Mouse (Mus musculus) heart, embryonic 16.5 days (tissue): ENCODE data around the gene Qsox1. TPM values are rescaled to one million over a fixed set of nuclear protein-coding genes. Genes with fewer than 3 reads are reported as not detected.

Source experiments
- ATAC-seq: fragments of 200-750 bp; cut with Nextera tagmentation; replicated peaks from 2 replicates; pipeline ENCODE4 v1.8.0; 2017; ENCODE audit warnings: moderate number of reproducible peaks; ENCODE audit not compliant: insufficient read depth, low FRiP score; ENCODE audit errors: extremely low read depth
- H3K27ac ChIP-seq: fragments of 300-500 bp; sonication (generic); 2 replicates; pipeline ENCODE4 v1.5.1; 2014; ENCODE audit warnings: mild to moderate bottlenecking, low read length, control low read depth, moderate library complexity
- H3K27me3 ChIP-seq: fragments of 300-500 bp; sonication (generic); 2 replicates; pipeline ENCODE4 v1.6.1; 2014; ENCODE audit warnings: low read length, mixed read lengths; ENCODE audit not compliant: control insufficient read depth, insufficient read depth
- H3K36me3 ChIP-seq: fragments of 300-500 bp; sonication (generic); 2 replicates; pipeline ENCODE4 v1.6.1; 2014; ENCODE audit not compliant: control insufficient read depth, insufficient read depth
- H3K4me1 ChIP-seq: fragments of 300-500 bp; sonication (generic); 2 replicates; pipeline ENCODE4 v1.6.1; 2014; ENCODE audit warnings: low read length, mixed read lengths; ENCODE audit not compliant: control insufficient read depth, insufficient read depth
- H3K4me2 ChIP-seq: fragments of 300-500 bp; sonication (generic); 2 replicates; pipeline ENCODE4 v1.6.1; 2014; ENCODE audit warnings: low read depth, mild to moderate bottlenecking, control low read depth, low read length
- H3K4me3 ChIP-seq: fragments of 300-500 bp; sonication (generic); 2 replicates; pipeline ENCODE4 v1.5.1; 2014; ENCODE audit warnings: mild to moderate bottlenecking, control low read depth, low read length
- H3K9ac ChIP-seq: fragments of 300-500 bp; sonication (generic); 2 replicates; pipeline ENCODE4 v1.6.1; 2014; ENCODE audit warnings: low read length, control low read depth
- H3K9me3 ChIP-seq: fragments of 300-500 bp; sonication (generic); replicated peaks from 2 replicates; pipeline ENCODE4 v1.6.1; 2016; ENCODE audit warnings: low read length; ENCODE audit not compliant: control insufficient read depth
- WGBS: fragments of 180-500 bp; shearing (Covaris S2); extraction: QIAGEN DNeasy Blood & Tissue Kit; methylation state at CpG from one replicate; pipeline ENCODE4 v1.1.7; 2014; 5-methylcytosine and 5-hydroxymethylcytosine counted together
- polyA plus RNA-seq: library from polyadenylated mRNA; unstranded; fragments of >200 nt; fragmentation: Nextera tagmentation; extraction: Ambion mirVana; gene quantifications from 2 replicates; pipeline ENCODE4 v1.2.1, GENCODE M21; 2015

Qsox1 gene
- polyA plus RNA-seq, 1 experiment from 2014 or later = 25.1 TPM

GRCm38 (mm10) chr1:155741988-155742387 lies 70.7 kb downstream of the Qsox1 start:
- ATAC-seq = 0 out of 2 replicates have a peak, but pooled peaks have one; percentile 34
- Histone ChIP-seq H3K4me3 (peak overlapping the region; percentile 70), H3K9ac (peak overlapping the region; percentile 54), H3K36me3 (no peaks in the 10 kb centered on the region), H3K9me3 (no peaks in the 10 kb centered on the region), H3K27me3 (peaks cover 87% of the 10 kb centered on the region), H3K4me1 (peaks cover 33% of the 10 kb centered on the region), H3K27ac (no peak overlapping the region), H3K4me2 (peak overlapping the region; percentile 98)
- under 1% methylated on average over 26 of the region's 26 CpGs for WGBS

- H3K36me3 ChIP-seq = no peaks in the 10 kb centered on the region
- no peak for ATAC-seq
- peak overlapping the region; percentile 70 for H3K4me3 ChIP-seq
- peak overlapping the region; percentile 98 for H3K4me2 ChIP-seq
- H3K9ac ChIP-seq = no peak overlapping the region
- H3K27ac ChIP-seq = no peak overlapping the region
- H3K9me3 ChIP-seq = no peaks in the 10 kb centered on the region
- WGBS = under 1% methylated on average over 34 of the region's 34 CpGs
- peaks cover 87% of the 10 kb centered on the region for H3K27me3 ChIP-seq
- H3K4me1 ChIP-seq = peaks cover 36% of the 10 kb centered on the region
These were observed 71.2 kb downstream of the Qsox1 start for GRCm38 (mm10) chr1:155741378-155741945.

GRCm38 (mm10) chr1:155740622-155741377 lies 71.9 kb downstream of the Qsox1 start:
- H3K9ac ChIP-seq = no peak overlapping the region
- no peak overlapping the region for H3K27ac ChIP-seq
- WGBS = under 1% methylated on average over 44 of the region's 44 CpGs
- H3K4me2 ChIP-seq = peak overlapping the region; percentile 98
- H3K9me3 ChIP-seq = no peaks in the 10 kb centered on the region
- no peak for ATAC-seq
- peak overlapping the region; percentile 70 for H3K4me3 ChIP-seq
- H3K27me3 ChIP-seq = peaks cover 84% of the 10 kb centered on the region
- H3K36me3 ChIP-seq = no peaks in the 10 kb centered on the region
- H3K4me1 ChIP-seq = peaks cover 36% of the 10 kb centered on the region

- H3K9me3 ChIP-seq = no peaks in the 10 kb centered on the region
- no peaks in the 10 kb centered on the region for H3K36me3 ChIP-seq
- H3K27ac ChIP-seq = no peak overlapping the region
- WGBS = 1% methylated on average over 25 of the region's 25 CpGs
- H3K9ac ChIP-seq = no peak overlapping the region
- H3K4me3 ChIP-seq = peak overlapping the region; percentile 6; the same call in 1 of the 2 replicates
- peaks cover 91% of the 10 kb centered on the region for H3K27me3 ChIP-seq
- no peak for ATAC-seq
- peaks cover 34% of the 10 kb centered on the region for H3K4me1 ChIP-seq
- H3K4me2 ChIP-seq = peak overlapping the region; percentile 10; the same call in 1 of the 2 replicates
These were observed 74.8 kb downstream of the Qsox1 start for GRCm38 (mm10) chr1:155737809-155738383.

GRCm38 (mm10) chr1:155737017-155737808 lies 75.5 kb downstream of the Qsox1 start:
- ATAC-seq = no peak
- under 1% methylated on average over 58 of the region's 58 CpGs for WGBS
- peaks cover 27% of the 10 kb centered on the region for H3K4me1 ChIP-seq
- H3K27me3 ChIP-seq = peaks cover 91% of the 10 kb centered on the region
- no peaks in the 10 kb centered on the region for H3K9me3 ChIP-seq
- H3K4me2 ChIP-seq = peak overlapping the region; percentile 10; the same call in 1 of the 2 replicates
- H3K4me3 ChIP-seq = peak overlapping the region; percentile 6
- H3K9ac ChIP-seq = no peak overlapping the region
- no peaks in the 10 kb centered on the region for H3K36me3 ChIP-seq
- no peak overlapping the region for H3K27ac ChIP-seq

- H3K27me3 ChIP-seq = peaks cover 91% of the 10 kb centered on the region
- H3K9ac ChIP-seq = no peak overlapping the region
- WGBS = 2% methylated on average over 26 of the region's 26 CpGs
- no peak overlapping the region for H3K4me3 ChIP-seq
- peaks cover 18% of the 10 kb centered on the region for H3K4me1 ChIP-seq
- H3K27ac ChIP-seq = no peak overlapping the region
- no peaks in the 10 kb centered on the region for H3K9me3 ChIP-seq
- H3K4me2 ChIP-seq = no peak overlapping the region
- H3K36me3 ChIP-seq = no peaks in the 10 kb centered on the region
- ATAC-seq = no peak
These were observed 76.4 kb downstream of the Qsox1 start for GRCm38 (mm10) chr1:155736096-155736825.

- Histone ChIP-seq H3K4me2 (no peak overlapping the region), H3K36me3 (no peaks in the 10 kb centered on the region), H3K27me3 (peaks cover 80% of the 10 kb centered on the region), H3K4me1 (no peaks in the 10 kb centered on the region), H3K9me3 (no peaks in the 10 kb centered on the region), H3K4me3 (no peak overlapping the region), H3K27ac (no peak overlapping the region), H3K9ac (no peak overlapping the region)
- WGBS = 0% methylated on average over 2 of the region's 2 CpGs
- ATAC-seq = no peak
These were observed 81.5 kb downstream of the Qsox1 start for GRCm38 (mm10) chr1:155731156-155731555.

- no peak overlapping the region for H3K4me2 ChIP-seq
- H3K9me3 ChIP-seq = no peaks in the 10 kb centered on the region
- no peaks in the 10 kb centered on the region for H3K36me3 ChIP-seq
- no peak overlapping the region for H3K9ac ChIP-seq
- ATAC-seq = no peak
- peaks cover 70% of the 10 kb centered on the region for H3K27me3 ChIP-seq
- no peak overlapping the region for H3K4me3 ChIP-seq
- 4% methylated on average over 23 of the region's 23 CpGs for WGBS
- H3K27ac ChIP-seq = no peak overlapping the region
- H3K4me1 ChIP-seq = no peaks in the 10 kb centered on the region
These were observed 83.4 kb downstream of the Qsox1 start for GRCm38 (mm10) chr1:155729113-155729795.
